Mouse (Mus musculus): ENCODE data around the gene Lactb. TPM values are rescaled to one million over a fixed set of nuclear protein-coding genes. Genes with fewer than 3 reads are reported as not detected.

Gene Lactb
- polyA plus RNA-seq, 1 experiment, result 26.8 TPM

- no peak for TF ChIP-seq CTCF (IDR thresholded peaks at IDR 0.05; ENCODE audit: extremely low read depth, insufficient read length, insufficient replicate concordance, low read depth, low read length)
- TF ChIP-seq POLR2A (IDR thresholded peaks at IDR 0.05; ENCODE audit: low read depth, low read length), result no peak
- Histone ChIP-seq H3K4me3 (ENCODE audit: low read depth, low read length) (no peak overlapping the region), H3K36me3 (ENCODE audit: control insufficient read depth, insufficient read depth, low read length) (no peaks in the 10 kb centered on the region), H3K27me3 (ENCODE audit: control insufficient read depth, insufficient read depth, low read length) (no peaks in the 10 kb centered on the region), H3K27ac (ENCODE audit: insufficient read depth, low read depth, low read length) (no peak overlapping the region), H3K4me1 (ENCODE audit: control insufficient read depth, insufficient read depth, insufficient read length, low read length) (peaks cover 20% of the 10 kb centered on the region; the same call in 1 of the 2 replicates)
Measured at GRCm38 (mm10) chr9:66912304-66912703, 63.0 kb downstream of the Lactb start.

GRCm38 (mm10) chr9:66910677-66911076 lies 64.6 kb downstream of the Lactb start:
- WGBS, result 80% methylated on average over 5 of the region's 5 CpGs
- no peaks in the 10 kb centered on the region for H3K36me3 ChIP-seq (ENCODE audit: control insufficient read depth, insufficient read depth, low read length)
- TF ChIP-seq POLR2A (IDR thresholded peaks at IDR 0.05; ENCODE audit: low read depth, low read length), result no peak
- TF ChIP-seq CTCF (IDR thresholded peaks at IDR 0.05; ENCODE audit: extremely low read depth, insufficient read length, insufficient replicate concordance, low read depth, low read length), result no peak
- H3K27ac ChIP-seq (ENCODE audit: insufficient read depth, low read depth, low read length), result no peak overlapping the region
- no peaks in the 10 kb centered on the region for H3K27me3 ChIP-seq (ENCODE audit: control insufficient read depth, insufficient read depth, low read length)
- peaks cover 14% of the 10 kb centered on the region; the same call in 1 of the 2 replicates for H3K4me1 ChIP-seq (ENCODE audit: control insufficient read depth, insufficient read depth, insufficient read length, low read length)
- H3K4me3 ChIP-seq (ENCODE audit: low read depth, low read length), result no peak overlapping the region

- Histone ChIP-seq H3K4me1 (ENCODE audit: control insufficient read depth, insufficient read depth, insufficient read length, low read length) (peaks cover 9% of the 10 kb centered on the region; the same call in 1 of the 2 replicates), H3K27ac (ENCODE audit: insufficient read depth, low read depth, low read length) (no peak overlapping the region), H3K36me3 (ENCODE audit: control insufficient read depth, insufficient read depth, low read length) (no peaks in the 10 kb centered on the region), H3K4me3 (ENCODE audit: low read depth, low read length) (no peak overlapping the region), H3K27me3 (ENCODE audit: control insufficient read depth, insufficient read depth, low read length) (no peaks in the 10 kb centered on the region)
- 85% methylated on average over 7 of the region's 7 CpGs for WGBS
- TF ChIP-seq CTCF (IDR thresholded peaks at IDR 0.05; ENCODE audit: extremely low read depth, insufficient read length, insufficient replicate concordance, low read depth, low read length) (no peak), POLR2A (IDR thresholded peaks at IDR 0.05; ENCODE audit: low read depth, low read length) (no peak)
Measured at GRCm38 (mm10) chr9:66909922-66910321, 65.4 kb downstream of the Lactb start.

GRCm38 (mm10) chr9:66907746-66908397 lies 67.4 kb downstream of the Lactb start:
- no peak for TF ChIP-seq CTCF (IDR thresholded peaks at IDR 0.05; ENCODE audit: extremely low read depth, insufficient read length, insufficient replicate concordance, low read depth, low read length)
- 76% methylated on average over 5 of the region's 5 CpGs for WGBS
- H3K36me3 ChIP-seq (ENCODE audit: control insufficient read depth, insufficient read depth, low read length), result no peaks in the 10 kb centered on the region
- no peaks in the 10 kb centered on the region for H3K27me3 ChIP-seq (ENCODE audit: control insufficient read depth, insufficient read depth, low read length)
- H3K4me3 ChIP-seq (ENCODE audit: low read depth, low read length), result no peak overlapping the region
- peaks cover 4% of the 10 kb centered on the region; the same call in 1 of the 2 replicates for H3K4me1 ChIP-seq (ENCODE audit: control insufficient read depth, insufficient read depth, insufficient read length, low read length)
- peak overlapping the region; percentile 72; the same call in 1 of the 2 replicates for H3K27ac ChIP-seq (ENCODE audit: insufficient read depth, low read depth, low read length)

- 83% methylated on average over 8 of the region's 8 CpGs for WGBS
- Histone ChIP-seq H3K4me1 (ENCODE audit: control insufficient read depth, insufficient read depth, insufficient read length, low read length) (peaks cover 4% of the 10 kb centered on the region; the same call in 1 of the 2 replicates), H3K4me3 (ENCODE audit: low read depth, low read length) (no peak overlapping the region), H3K36me3 (ENCODE audit: control insufficient read depth, insufficient read depth, low read length) (no peaks in the 10 kb centered on the region), H3K27ac (ENCODE audit: insufficient read depth, low read depth, low read length) (no peak overlapping the region), H3K27me3 (ENCODE audit: control insufficient read depth, insufficient read depth, low read length) (no peaks in the 10 kb centered on the region)
- TF ChIP-seq POLR2A (IDR thresholded peaks at IDR 0.05; ENCODE audit: low read depth, low read length) (no peak), CTCF (IDR thresholded peaks at IDR 0.05; ENCODE audit: extremely low read depth, insufficient read length, insufficient replicate concordance, low read depth, low read length) (no peak)
Measured at GRCm38 (mm10) chr9:66907126-66907525, 68.2 kb downstream of the Lactb start.

- no peaks in the 10 kb centered on the region for H3K27me3 ChIP-seq (ENCODE audit: control insufficient read depth, insufficient read depth, low read length)
- 80% methylated on average over 9 of the region's 9 CpGs for WGBS
- no peak overlapping the region for H3K27ac ChIP-seq (ENCODE audit: insufficient read depth, low read depth, low read length)
- TF ChIP-seq POLR2A (IDR thresholded peaks at IDR 0.05; ENCODE audit: low read depth, low read length), result no peak
- no peak for TF ChIP-seq CTCF (IDR thresholded peaks at IDR 0.05; ENCODE audit: extremely low read depth, insufficient read length, insufficient replicate concordance, low read depth, low read length)
- no peak overlapping the region for H3K4me3 ChIP-seq (ENCODE audit: low read depth, low read length)
- H3K36me3 ChIP-seq (ENCODE audit: control insufficient read depth, insufficient read depth, low read length), result no peaks in the 10 kb centered on the region
- H3K4me1 ChIP-seq (ENCODE audit: control insufficient read depth, insufficient read depth, insufficient read length, low read length), result peaks cover 4% of the 10 kb centered on the region; the same call in 1 of the 2 replicates
Measured at GRCm38 (mm10) chr9:66905990-66906389, 69.3 kb downstream of the Lactb start.

Other genes with a start within 250 kb of the Lactb start
- gene Aph1b, start 180.0 kb downstream of the Lactb start, polyA plus RNA-seq (2012; rRNA removed), result 0.68 and 0.79 TPM in 2 replicates
- 0.06 TPM in 1 of 2 replicates, not detected in the other for gene Gm10647, start 178.4 kb downstream of the Lactb start, polyA plus RNA-seq (2012; rRNA removed)
- gene Aph1c, start 140.8 kb downstream of the Lactb start, polyA plus RNA-seq (2012; rRNA removed), result 0.13 and 0.22 TPM in 2 replicates
- 2.7 and 3.0 TPM in 2 replicates for gene Rab8b, start 55.8 kb downstream of the Lactb start, polyA plus RNA-seq (2012; rRNA removed)
- 9.6 and 10.2 TPM in 2 replicates for gene Rps27l, start 29.4 kb downstream of the Lactb start, polyA plus RNA-seq (2012; rRNA removed)
- gene Tpm1, start 73.9 kb upstream of the Lactb start, polyA plus RNA-seq (2012; rRNA removed), result 146 and 242 TPM in 2 replicates

All from small intestine, adult 2 months (tissue).